8 mouse cellular contexts compared by ENCODE assay signal in the genomic region with DNA sequence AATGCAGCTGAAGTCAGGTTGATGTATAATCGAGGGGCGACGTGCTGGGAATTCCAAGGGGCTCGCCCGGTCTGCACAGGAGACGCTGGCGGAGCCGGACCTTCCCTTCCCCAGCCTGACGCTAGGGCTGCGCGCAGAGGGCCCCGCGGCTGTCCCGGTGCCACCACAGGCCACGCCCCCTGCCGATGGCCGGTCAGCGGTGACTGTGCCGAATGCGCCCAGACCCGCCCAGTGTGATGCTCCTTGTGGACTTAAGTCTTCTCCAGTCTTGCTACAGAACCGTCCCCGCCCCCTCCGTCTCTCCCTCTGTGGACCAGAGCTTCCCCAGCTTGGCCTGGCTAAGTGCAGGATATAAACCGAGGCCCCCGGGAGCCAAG. TPM values are rescaled to one million over a fixed set of nuclear protein-coding genes. Genes with fewer than 3 reads are reported as not detected.
DNase-seq lines count a peak whose midpoint lies in the region; ATAC-seq and TF ChIP-seq lines count a peak whose summit lies in the region.

No protein-coding gene starts in this region.

- under 1% methylated on average over 26 of the region's 26 CpGs for WGBS in forebrain, embryonic 10.5 days
- WGBS in heart, embryonic 16.5 days = under 1% methylated on average over 25 of the region's 26 CpGs
- under 1% methylated on average over 26 of the region's 26 CpGs for whole genome bisulfite sequencing in liver, embryonic 15.5 days (ENCODE audit: insufficient replicate concordance)
- under 1% methylated on average over 26 of the region's 26 CpGs for WGBS in neural tube, embryonic 12.5 days

- DNase-seq in CD4-positive helper T cell, adult 2 months (ENCODE audit: low read depth, low spot score) = peak; percentile 77
- DNase-seq in c-Kit-positive CD71-negative TER-119-negative erythroid progenitor cells, embryonic 14.5 days (ENCODE audit: low read depth) = peak; percentile 65
- DNase-seq in forebrain, embryonic 10.5 days (ENCODE audit: extremely low spot score, low spot score) = peak; percentile 93
- peak; percentile 95 to 97 for DNase-seq in kidney, postnatal 36 days

- H3K4me1 ChIP-seq in forebrain, embryonic 10.5 days = peaks cover 62% of the 10 kb centered on the region
- H3K4me1 ChIP-seq in heart, embryonic 16.5 days (ENCODE audit: control insufficient read depth, insufficient read depth, low read length) = peaks cover 29% of the 10 kb centered on the region
- H3K4me1 ChIP-seq in liver, embryonic 15.5 days (replicated peaks) = peaks cover 90% of the 10 kb centered on the region
- H3K4me1 ChIP-seq in neural tube, embryonic 12.5 days = peaks cover 44% of the 10 kb centered on the region
- H3K4me1 ChIP-seq in testis, adult 2 months (ENCODE audit: control insufficient read depth, insufficient read depth, low read length) = peaks cover 6% of the 10 kb centered on the region

- peak overlapping the region; percentile 74 for H3K4me2 ChIP-seq in heart, embryonic 16.5 days (ENCODE audit: low read depth, low read length)
- peak overlapping the region; percentile 99 for H3K4me2 ChIP-seq in liver, embryonic 15.5 days
- H3K4me2 ChIP-seq in neural tube, embryonic 12.5 days (replicated peaks) = peak overlapping the region; percentile 88

- H3K4me3 ChIP-seq in forebrain, embryonic 10.5 days = peak overlapping the region; percentile 92
- peak overlapping the region; percentile 96 for H3K4me3 ChIP-seq in heart, embryonic 16.5 days (ENCODE audit: low read length)
- peak overlapping the region; percentile 88 for H3K4me3 ChIP-seq in liver, embryonic 15.5 days (replicated peaks)
- peak overlapping the region; percentile 96 for H3K4me3 ChIP-seq in neural tube, embryonic 12.5 days
- peak overlapping the region; percentile 60 for H3K4me3 ChIP-seq in testis, adult 2 months (ENCODE audit: control insufficient read depth, low read depth, low read length)

- ATAC-seq in heart, embryonic 16.5 days (replicated peaks; ENCODE audit: extremely low read depth, insufficient read depth, low FRiP score) = peak; percentile 91
- ATAC-seq in liver, embryonic 15.5 days (ENCODE audit: insufficient read depth) = peak; percentile 90
- peak; percentile 95 for ATAC-seq in neural tube, embryonic 12.5 days (ENCODE audit: low FRiP score, low read depth)

- H3K9ac ChIP-seq in heart, embryonic 16.5 days (ENCODE audit: low read length) = peak overlapping the region; percentile 78
- H3K9ac ChIP-seq in liver, embryonic 15.5 days = peak overlapping the region; percentile 69
- peak overlapping the region; percentile 44 for H3K9ac ChIP-seq in neural tube, embryonic 12.5 days

- peaks cover 10% of the 10 kb centered on the region for H3K27me3 ChIP-seq in forebrain, embryonic 10.5 days (ENCODE audit: poor library complexity, severe bottlenecking)
- no peaks in the 10 kb centered on the region for H3K27me3 ChIP-seq in heart, embryonic 16.5 days (ENCODE audit: control insufficient read depth, insufficient read depth, low read length)
- peaks cover 65% of the 10 kb centered on the region for H3K27me3 ChIP-seq in liver, embryonic 15.5 days
- no peaks in the 10 kb centered on the region for H3K27me3 ChIP-seq in neural tube, embryonic 12.5 days (replicated peaks)
- no peaks in the 10 kb centered on the region for H3K27me3 ChIP-seq in testis, adult 2 months (ENCODE audit: control insufficient read depth, insufficient read depth, low read length)

- H3K9me3 ChIP-seq in forebrain, embryonic 10.5 days = no peaks in the 10 kb centered on the region
- no peaks in the 10 kb centered on the region for H3K9me3 ChIP-seq in heart, embryonic 16.5 days (replicated peaks; ENCODE audit: control insufficient read depth, low read length)
- no peaks in the 10 kb centered on the region for H3K9me3 ChIP-seq in liver, embryonic 15.5 days (replicated peaks)
- H3K9me3 ChIP-seq in neural tube, embryonic 12.5 days = no peaks in the 10 kb centered on the region

- TF ChIP-seq CTCF in testis, adult 2 months (IDR thresholded peaks at IDR 0.05; ENCODE audit: control insufficient read depth, insufficient read depth, insufficient replicate concordance, low read depth, low read length) = no peak

- no peak for TF ChIP-seq POLR2A in testis, adult 2 months (IDR thresholded peaks at IDR 0.05; ENCODE audit: control insufficient read depth, low read depth, low read length)

- peaks cover 27% of the 10 kb centered on the region for H3K36me3 ChIP-seq in forebrain, embryonic 10.5 days (replicated peaks)
- H3K36me3 ChIP-seq in heart, embryonic 16.5 days (ENCODE audit: control insufficient read depth, insufficient read depth) = 0 out of 2 replicates have a peak, but pooled peaks cover 9% of the 10 kb centered on the region
- no peaks in the 10 kb centered on the region for H3K36me3 ChIP-seq in liver, embryonic 15.5 days (replicated peaks)
- H3K36me3 ChIP-seq in neural tube, embryonic 12.5 days = peaks cover 25% of the 10 kb centered on the region
- H3K36me3 ChIP-seq in testis, adult 2 months (ENCODE audit: control insufficient read depth, insufficient read depth, low read length) = no peaks in the 10 kb centered on the region

- H3K27ac ChIP-seq in forebrain, embryonic 10.5 days = peak overlapping the region; percentile 96
- peak overlapping the region; percentile 94 for H3K27ac ChIP-seq in heart, embryonic 16.5 days (ENCODE audit: low read length)
- peak overlapping the region; percentile 95 for H3K27ac ChIP-seq in liver, embryonic 15.5 days (replicated peaks)
- peak overlapping the region; percentile 92 for H3K27ac ChIP-seq in neural tube, embryonic 12.5 days
- H3K27ac ChIP-seq in testis, adult 2 months (ENCODE audit: control insufficient read depth, insufficient read depth, low read depth, low read length) = peak overlapping the region; percentile 5; the same call in 1 of the 2 replicates

RNA-seq across cellular contexts. Expression of a gene that starts 0.5 kb away (rescaled TPM):
- polyA plus RNA-seq in forebrain, embryonic 10.5 days (2016; fragmentation: Nextera tagmentation; extraction: Ambion mirVana) = 58.3 and 62.0 TPM in 2 replicates
- 34.4 and 48.5 TPM in 2 replicates for polyA plus RNA-seq in heart, embryonic 16.5 days (2015; fragmentation: Nextera tagmentation; extraction: Ambion mirVana)
- polyA plus RNA-seq in liver, embryonic 15.5 days (2015; fragmentation: Nextera tagmentation; extraction: Ambion mirVana) = 6.7 and 8.6 TPM in 2 replicates
- polyA plus RNA-seq in neural tube, embryonic 12.5 days (2016; fragmentation: Nextera tagmentation; extraction: Ambion mirVana) = 149 and 165 TPM in 2 replicates
- polyA plus RNA-seq in testis, adult 2 months (2012; rRNA removed) = 8.8 and 9.4 TPM in 2 replicates

RNA-seq across cellular contexts. Expression of a gene that starts 2.8 kb away (rescaled TPM):
- polyA plus RNA-seq in forebrain, embryonic 10.5 days (2016; fragmentation: Nextera tagmentation; extraction: Ambion mirVana) = 0.38 and 0.43 TPM in 2 replicates
- 5.0 and 9.1 TPM in 2 replicates for polyA plus RNA-seq in heart, embryonic 16.5 days (2015; fragmentation: Nextera tagmentation; extraction: Ambion mirVana)
- polyA plus RNA-seq in liver, embryonic 15.5 days (2015; fragmentation: Nextera tagmentation; extraction: Ambion mirVana) = 9.8 and 13.4 TPM in 2 replicates
- 0.89 and 1.6 TPM in 2 replicates for polyA plus RNA-seq in neural tube, embryonic 12.5 days (2016; fragmentation: Nextera tagmentation; extraction: Ambion mirVana)
- 0.35 and 0.95 TPM in 2 replicates for polyA plus RNA-seq in testis, adult 2 months (2012; rRNA removed)

RNA-seq across cellular contexts. Expression of a gene that starts 5.3 kb away (rescaled TPM):
- polyA plus RNA-seq in forebrain, embryonic 10.5 days (2016; fragmentation: Nextera tagmentation; extraction: Ambion mirVana) = 3.9 and 4.4 TPM in 2 replicates
- polyA plus RNA-seq in heart, embryonic 16.5 days (2015; fragmentation: Nextera tagmentation; extraction: Ambion mirVana) = 4.2 and 5.6 TPM in 2 replicates
- polyA plus RNA-seq in liver, embryonic 15.5 days (2015; fragmentation: Nextera tagmentation; extraction: Ambion mirVana) = 1.1 and 1.3 TPM in 2 replicates
- polyA plus RNA-seq in neural tube, embryonic 12.5 days (2016; fragmentation: Nextera tagmentation; extraction: Ambion mirVana) = 6.8 and 7.0 TPM in 2 replicates
- 0.06 and 0.24 TPM in 2 replicates for polyA plus RNA-seq in testis, adult 2 months (2012; rRNA removed)

RNA-seq across cellular contexts. Expression of a gene that starts 17.9 kb away (rescaled TPM):
- 1.1 TPM in 2 replicates for polyA plus RNA-seq in forebrain, embryonic 10.5 days (2016; fragmentation: Nextera tagmentation; extraction: Ambion mirVana)
- 16.3 and 16.8 TPM in 2 replicates for polyA plus RNA-seq in heart, embryonic 16.5 days (2015; fragmentation: Nextera tagmentation; extraction: Ambion mirVana)
- polyA plus RNA-seq in liver, embryonic 15.5 days (2015; fragmentation: Nextera tagmentation; extraction: Ambion mirVana) = 0.20 and 0.32 TPM in 2 replicates
- 1.7 and 2.0 TPM in 2 replicates for polyA plus RNA-seq in neural tube, embryonic 12.5 days (2016; fragmentation: Nextera tagmentation; extraction: Ambion mirVana)
- not detected in 2 replicates for polyA plus RNA-seq in testis, adult 2 months (2012; rRNA removed)

RNA-seq across cellular contexts. Expression of a gene that starts 36.8 kb away (rescaled TPM):
- 21.9 and 23.1 TPM in 2 replicates for polyA plus RNA-seq in forebrain, embryonic 10.5 days (2016; fragmentation: Nextera tagmentation; extraction: Ambion mirVana)
- 13.8 and 17.5 TPM in 2 replicates for polyA plus RNA-seq in heart, embryonic 16.5 days (2015; fragmentation: Nextera tagmentation; extraction: Ambion mirVana)
- polyA plus RNA-seq in liver, embryonic 15.5 days (2015; fragmentation: Nextera tagmentation; extraction: Ambion mirVana) = 4.0 and 4.8 TPM in 2 replicates
- polyA plus RNA-seq in neural tube, embryonic 12.5 days (2016; fragmentation: Nextera tagmentation; extraction: Ambion mirVana) = 27.3 and 29.0 TPM in 2 replicates
- 40.2 and 42.7 TPM in 2 replicates for polyA plus RNA-seq in testis, adult 2 months (2012; rRNA removed)

Comparison
In these comparisons a context has a peak if more than half of its experiments do, and no peak if none do; other contexts are left out.
1. Peak in every context shown above with its lines: DNase-seq, ATAC-seq, H3K4me3 ChIP-seq and H3K27ac ChIP-seq.
2. H3K27ac ChIP-seq: peak in every context shown above with its lines; median percentile 96 in forebrain, embryonic 10.5 days; 95 in liver, embryonic 15.5 days; 94 in heart, embryonic 16.5 days; 92 in neural tube, embryonic 12.5 days; 5 in testis, adult 2 months.